Mouse (Mus musculus): ENCODE data around the gene Gprin1.
A peak's percentile ranks its signal among the peaks of the same experiment; 100 is the strongest.
"Not testable (repeated sequence)": the region's sequence is repeated elsewhere in the genome, so short reads cannot be mapped to it uniquely, and the experiment has no call there.

Gene Gprin1

GRCm38 (mm10) chr13:54749864-54750411 lies at the start of gene Gprin1:
Gprin1 (minus strand) TSS chr13:54749874.
- no peak for DNase-seq (ENCODE audit: low read depth)

GRCm38 (mm10) chr13:54798740-54799139 lies 49.1 kb upstream of the Gprin1 start:
- DNase-seq (ENCODE audit: low read depth) = no peak

GRCm38 (mm10) chr13:54797861-54798643 lies 48.4 kb upstream of the Gprin1 start:
- DNase-seq (ENCODE audit: low read depth) = no peak

- DNase-seq (ENCODE audit: low read depth) = no peak
Observed at GRCm38 (mm10) chr13:54797356-54797755, 47.7 kb upstream of the Gprin1 start.

- DNase-seq (ENCODE audit: low read depth) = no peak
Observed at GRCm38 (mm10) chr13:54794843-54795242, 45.2 kb upstream of the Gprin1 start.

- no peak for DNase-seq (ENCODE audit: low read depth)
Observed at GRCm38 (mm10) chr13:54794002-54794577, 44.4 kb upstream of the Gprin1 start.

- no peak for DNase-seq (ENCODE audit: low read depth)
Observed at GRCm38 (mm10) chr13:54792259-54793230, 42.9 kb upstream of the Gprin1 start.

- no peak for DNase-seq (ENCODE audit: low read depth)
Observed at GRCm38 (mm10) chr13:54789561-54790397, 40.1 kb upstream of the Gprin1 start.

- peak; percentile 91 for DNase-seq (ENCODE audit: low read depth)
Observed at GRCm38 (mm10) chr13:54788740-54789560, 39.3 kb upstream of the Gprin1 start, which contains the start of gene Tspan17. Tspan17 (plus strand) TSS chr13:54789377.

GRCm38 (mm10) chr13:54787591-54787990 lies 37.9 kb upstream of the Gprin1 start:
- not testable (repeated sequence) for DNase-seq (ENCODE audit: low read depth)

- no peak for DNase-seq (ENCODE audit: low read depth)
Observed at GRCm38 (mm10) chr13:54783698-54784097, 34.0 kb upstream of the Gprin1 start, which contains the start of gene Eif4e1b. Eif4e1b (plus strand) TSS chr13:54783998.

- no peak for DNase-seq (ENCODE audit: low read depth)
Observed at GRCm38 (mm10) chr13:54783235-54783634, 33.6 kb upstream of the Gprin1 start.

GRCm38 (mm10) chr13:54781086-54781485 lies 31.4 kb upstream of the Gprin1 start:
- DNase-seq (ENCODE audit: low read depth) = no peak

- DNase-seq (ENCODE audit: low read depth) = peak; percentile 57
Observed at GRCm38 (mm10) chr13:54780592-54780991, 30.9 kb upstream of the Gprin1 start.

- no peak for DNase-seq (ENCODE audit: low read depth)
Observed at GRCm38 (mm10) chr13:54767012-54767411, 17.3 kb upstream of the Gprin1 start.

- DNase-seq (ENCODE audit: low read depth) = no peak
Observed at GRCm38 (mm10) chr13:54766192-54766768, 16.6 kb upstream of the Gprin1 start, which contains the start of gene Sncb. Sncb (minus strand) TSS chr13:54766595.

- no peak for DNase-seq (ENCODE audit: low read depth)
Observed at GRCm38 (mm10) chr13:54765281-54766191, 15.9 kb upstream of the Gprin1 start.

GRCm38 (mm10) chr13:54760906-54761305 lies 11.2 kb upstream of the Gprin1 start:
- DNase-seq (ENCODE audit: low read depth) = no peak
